Comparison of ENCODE assay signal across 8 mouse cellular contexts in the genomic region with DNA sequence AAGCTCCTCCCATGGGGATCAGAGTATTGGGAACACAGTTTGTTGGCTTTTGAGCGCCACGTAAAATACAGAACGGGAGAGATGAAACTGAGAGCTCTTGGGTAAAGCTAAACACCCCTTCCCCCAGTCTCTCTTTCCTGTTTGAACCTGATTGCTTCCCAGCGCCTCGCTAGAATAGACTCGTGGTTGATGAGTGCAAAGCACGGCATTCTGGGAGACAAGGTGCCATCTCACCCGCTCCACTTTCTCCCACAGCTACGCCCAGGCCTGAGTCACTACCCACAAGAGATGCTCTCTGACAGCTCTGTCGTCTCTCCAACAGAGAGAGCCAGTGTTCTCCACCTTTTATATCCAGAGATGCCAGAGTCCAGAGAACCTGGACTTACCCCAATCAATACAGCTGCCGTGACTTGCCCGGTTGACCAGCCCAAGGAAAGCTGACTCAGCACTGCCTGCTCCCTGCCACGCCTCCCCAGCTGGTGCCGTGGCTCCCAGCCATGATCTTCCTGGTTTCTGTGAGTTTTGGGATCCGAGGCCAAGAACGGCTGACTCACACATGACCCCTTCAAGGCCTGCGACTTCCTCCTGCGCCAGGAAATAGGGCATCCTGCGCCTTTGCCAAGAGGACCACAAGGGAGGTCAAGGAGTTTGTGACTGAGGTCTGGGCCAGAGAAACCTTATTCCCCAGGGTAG. TPM values are rescaled to one million over a fixed set of nuclear protein-coding genes. Genes with fewer than 3 reads are reported as not detected.
DNase-seq lines count a peak whose midpoint lies in the region; ATAC-seq lines count a peak whose summit lies in the region.

No protein-coding gene starts in this region.

- no peaks in the 10 kb centered on the region for H3K27me3 ChIP-seq in liver, embryonic 11.5 days (replicated peaks; ENCODE audit: control insufficient read depth, insufficient read depth, low read length)
- no peaks in the 10 kb centered on the region for H3K27me3 ChIP-seq in heart, embryonic 11.5 days (ENCODE audit: control insufficient read depth, insufficient read depth, low read length)

- ATAC-seq in liver, embryonic 11.5 days (replicated peaks; ENCODE audit: low FRiP score) = no peak
- ATAC-seq in heart, embryonic 11.5 days (replicated peaks; ENCODE audit: insufficient number of reproducible peaks, low FRiP score, low TSS enrichment) = no peak

- no peak overlapping the region for H3K4me3 ChIP-seq in liver, embryonic 11.5 days (ENCODE audit: low read depth, low read length)
- H3K4me3 ChIP-seq in heart, embryonic 11.5 days (ENCODE audit: low read depth, low read length) = no peak overlapping the region

- H3K9me3 ChIP-seq in liver, embryonic 11.5 days (ENCODE audit: control insufficient read depth, low read length) = 0 out of 2 replicates have a peak, but pooled peaks cover 3% of the 10 kb centered on the region
- no peaks in the 10 kb centered on the region for H3K9me3 ChIP-seq in heart, embryonic 11.5 days (replicated peaks; ENCODE audit: control insufficient read depth, low read length)

- 50% methylated on average over 19 of the region's 19 CpGs for WGBS in liver, embryonic 11.5 days
- WGBS in heart, embryonic 11.5 days (ENCODE audit: insufficient replicate concordance) = 65% methylated on average over 19 of the region's 19 CpGs

- H3K4me2 ChIP-seq in liver, embryonic 11.5 days = no peak overlapping the region
- no peak overlapping the region for H3K4me2 ChIP-seq in heart, embryonic 11.5 days

- no peaks in the 10 kb centered on the region for H3K36me3 ChIP-seq in liver, embryonic 11.5 days (ENCODE audit: control insufficient read depth, insufficient read depth, low read length)
- no peaks in the 10 kb centered on the region for H3K36me3 ChIP-seq in heart, embryonic 11.5 days (ENCODE audit: control insufficient read depth, insufficient read depth, low read length)

- H3K9ac ChIP-seq in liver, embryonic 11.5 days (ENCODE audit: low read depth, low read length) = no peak overlapping the region
- no peak overlapping the region for H3K9ac ChIP-seq in heart, embryonic 11.5 days (ENCODE audit: low read depth, low read length)

- peak; percentile 26 for DNase-seq in liver
- DNase-seq in liver, embryonic 11.5 days (ENCODE audit: low spot score) = no peak
- DNase-seq in cerebellum, adult 8-10 months = peak; percentile 21
- peak; percentile 88 to 92 for DNase-seq in kidney, postnatal 25 days
- DNase-seq in skeletal muscle tissue, adult 2 months (ENCODE audit: low read depth, low spot score) = peak; percentile 90
- no peak for DNase-seq in embryo, embryonic 9.5 days (ENCODE audit: extremely low spot score)
- DNase-seq in retina, embryonic 14.5 days (ENCODE audit: low spot score) = no peak

- H3K4me1 ChIP-seq in liver, embryonic 11.5 days (replicated peaks; ENCODE audit: control insufficient read depth, insufficient read depth, low read length) = peaks cover 4% of the 10 kb centered on the region; the same call in 1 of the 2 replicates
- no peaks in the 10 kb centered on the region for H3K4me1 ChIP-seq in heart, embryonic 11.5 days (ENCODE audit: control insufficient read depth, insufficient read depth, low read length)

- no peak overlapping the region for H3K27ac ChIP-seq in liver, embryonic 11.5 days (ENCODE audit: low read depth, low read length)
- peak overlapping the region; percentile 35 for H3K27ac ChIP-seq in heart, embryonic 11.5 days (ENCODE audit: low read depth, low read length)

RNA-seq across cellular contexts. Expression of a gene that starts 7.6 kb away (rescaled TPM):
- 15.9 and 16.3 TPM in 2 replicates for polyA plus RNA-seq in liver, embryonic 11.5 days (2014; fragmentation: Nextera tagmentation; extraction: Ambion mirVana)
- polyA plus RNA-seq in heart, embryonic 11.5 days (2014; fragmentation: Nextera tagmentation; extraction: Ambion mirVana) = 28.2 and 34.6 TPM in 2 replicates

Comparison
In these comparisons a context has a peak if more than half of its experiments do, and no peak if none do; other contexts are left out.
1. DNase-seq: peak in liver (single experiment), cerebellum, adult 8-10 months (single experiment), kidney, postnatal 25 days (2 of 2) and skeletal muscle tissue, adult 2 months (single experiment); none in liver, embryonic 11.5 days (single experiment), embryo, embryonic 9.5 days (single experiment) and retina, embryonic 14.5 days (single experiment).